Mouse (Mus musculus): Measurements from ENCODE around the gene Nup210l. TPM values are rescaled to one million over a fixed set of nuclear protein-coding genes. Genes with fewer than 3 reads are reported as not detected.

Gene Nup210l
- total RNA-seq (2021): under 1 TPM; 0.24 to 0.42 TPM
- long read RNA-seq, experiment 1: 0 reads
- long read RNA-seq, experiment 2: 0 reads

- no peak for DNase-seq
Measured at GRCm38 (mm10) chr3:90103938-90104337, at the start of gene Nup210l. Gene Nup210l, plus strand, starts transcription at chr3:90104132.

- DNase-seq: no peak
Measured at GRCm38 (mm10) chr3:90061549-90061948, 42.4 kb upstream of the Nup210l start.

GRCm38 (mm10) chr3:90062539-90062938 lies 41.4 kb upstream of the Nup210l start:
- DNase-seq: no peak

- DNase-seq: no peak
Measured at GRCm38 (mm10) chr3:90064383-90064782, 39.5 kb upstream of the Nup210l start.

GRCm38 (mm10) chr3:90065553-90065952 lies 38.4 kb upstream of the Nup210l start:
- DNase-seq: peak; percentile 67

GRCm38 (mm10) chr3:90067851-90068250 lies 36.1 kb upstream of the Nup210l start:
- no peak for DNase-seq

- no peak for DNase-seq
Measured at GRCm38 (mm10) chr3:90069688-90070087, 34.2 kb upstream of the Nup210l start.

- DNase-seq: no peak
Measured at GRCm38 (mm10) chr3:90072294-90072693, 31.6 kb upstream of the Nup210l start, which contains the start of gene Tpm3. Gene Tpm3, plus strand, starts transcription at chr3:90072649.

- peak; percentile 88 for DNase-seq
Measured at GRCm38 (mm10) chr3:90076921-90077716, 26.8 kb upstream of the Nup210l start.

- no peak for DNase-seq
Measured at GRCm38 (mm10) chr3:90078224-90078623, 25.7 kb upstream of the Nup210l start.

- DNase-seq: peak; percentile 96
Measured at GRCm38 (mm10) chr3:90079133-90079762, 24.7 kb upstream of the Nup210l start.

- peak; percentile 79 for DNase-seq
Measured at GRCm38 (mm10) chr3:90079763-90080497, 24.0 kb upstream of the Nup210l start.

- no peak for DNase-seq
Measured at GRCm38 (mm10) chr3:90080498-90080863, 23.5 kb upstream of the Nup210l start.

- no peak for DNase-seq
Measured at GRCm38 (mm10) chr3:90081365-90082240, 22.3 kb upstream of the Nup210l start.

- DNase-seq: peak; percentile 53
Measured at GRCm38 (mm10) chr3:90083034-90083433, 20.9 kb upstream of the Nup210l start.

- peak; percentile 48 for DNase-seq
Measured at GRCm38 (mm10) chr3:90083698-90084324, 20.1 kb upstream of the Nup210l start.

GRCm38 (mm10) chr3:90084790-90085189 lies 19.1 kb upstream of the Nup210l start:
- no peak for DNase-seq

GRCm38 (mm10) chr3:90085281-90085680 lies 18.7 kb upstream of the Nup210l start:
- DNase-seq: no peak

- no peak for DNase-seq
Measured at GRCm38 (mm10) chr3:90086068-90086467, 17.9 kb upstream of the Nup210l start.

- no peak for DNase-seq
Measured at GRCm38 (mm10) chr3:90088617-90089016, 15.3 kb upstream of the Nup210l start.

- DNase-seq: no peak
Measured at GRCm38 (mm10) chr3:90090892-90091291, 13.0 kb upstream of the Nup210l start.
